Mouse (Mus musculus) embryonic facial prominence, embryonic 14.5 days (tissue): ENCODE data around the gene Grm5. TPM values are rescaled to one million over a fixed set of nuclear protein-coding genes. Genes with fewer than 3 reads are reported as not detected.

Experiments
- ATAC-seq: fragments of 200-750 bp; cut with Nextera tagmentation; 2 replicates; pipeline ENCODE4 v1.8.0; 2017; ENCODE audit warnings: low read depth, moderate number of reproducible peaks, moderate TSS enrichment
- DNase-seq: peaks from one replicate; pipeline ENCODE4 v3.0.0-alpha.2; 2015; ENCODE audit warnings: low spot score
- H3K27ac ChIP-seq: fragments of 300-500 bp; sonication (generic); replicated peaks from 2 replicates; pipeline ENCODE4 v1.5.1; 2014; ENCODE audit warnings: low read depth, mild to moderate bottlenecking, low read length, moderate library complexity
- H3K27me3 ChIP-seq: fragments of 300-500 bp; sonication (generic); replicated peaks from 2 replicates; pipeline ENCODE4 v1.6.1; 2014; ENCODE audit warnings: low read length; ENCODE audit not compliant: control insufficient read depth, insufficient read depth
- H3K36me3 ChIP-seq: fragments of 300-500 bp; sonication (generic); 2 replicates; pipeline ENCODE4 v1.6.1; 2014; ENCODE audit warnings: low read length, mixed read lengths; ENCODE audit not compliant: control insufficient read depth, insufficient read depth
- H3K4me1 ChIP-seq: fragments of 300-500 bp; sonication (generic); 2 replicates; pipeline ENCODE4 v1.6.1; 2014; ENCODE audit warnings: antibody characterized with exemption, low read length; ENCODE audit not compliant: control insufficient read depth, insufficient read depth
- H3K4me2 ChIP-seq: fragments of 300-500 bp; sonication (generic); 2 replicates; pipeline ENCODE4 v1.6.1; 2014; ENCODE audit warnings: low read depth, mild to moderate bottlenecking, low read length, moderate library complexity, mixed read lengths
- H3K4me3 ChIP-seq: fragments of 300-500 bp; sonication (generic); 2 replicates; pipeline ENCODE4 v1.5.1; 2014; ENCODE audit warnings: low read depth, mild to moderate bottlenecking, low read length
- H3K9ac ChIP-seq: fragments of 300-500 bp; sonication (generic); 2 replicates; pipeline ENCODE4 v1.6.1; 2014; ENCODE audit warnings: low read depth, mild to moderate bottlenecking, low read length, moderate library complexity, mixed read lengths
- H3K9me3 ChIP-seq: fragments of 300-500 bp; sonication (generic); 2 replicates; pipeline ENCODE4 v1.6.1; 2016; ENCODE audit warnings: low read length; ENCODE audit not compliant: control insufficient read depth
- WGBS: fragments of 180-500 bp; shearing (Covaris S2); extraction: QIAGEN DNeasy Blood & Tissue Kit; methylation state at CpG from one replicate; pipeline ENCODE4 v1.1.7; 2014; 5-methylcytosine and 5-hydroxymethylcytosine counted together
- polyA plus RNA-seq: library from polyadenylated mRNA; unstranded; fragments of >200 nt; fragmentation: Nextera tagmentation; extraction: Ambion mirVana; gene quantifications from 2 replicates; pipeline ENCODE4 v1.2.1, GENCODE M21; 2014

Gene Grm5
- polyA plus RNA-seq, 1 experiment from 2014 or later, result 0.07 TPM

DNA sequence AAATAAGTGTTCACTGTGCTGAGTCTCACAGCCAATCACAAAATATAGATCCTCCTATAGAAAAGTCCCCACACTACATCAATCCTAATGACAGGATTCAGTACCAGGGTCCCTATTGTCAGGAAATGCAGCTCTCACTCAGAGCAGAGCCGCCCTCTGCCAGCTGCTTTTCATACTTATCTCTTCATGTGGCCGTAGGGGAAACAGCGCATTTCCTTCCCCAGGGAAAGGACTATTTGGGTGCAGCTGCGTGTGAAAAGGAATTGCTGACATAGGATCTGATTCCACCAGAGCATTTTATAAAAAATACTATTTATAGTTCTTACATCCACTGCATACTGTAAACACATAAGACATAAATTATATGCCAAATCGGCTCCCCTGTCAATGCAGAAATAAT is 354.3 kb downstream of the Grm5 start:
- WGBS, result 32% methylated on average over 5 of the region's 5 CpGs
- no peak overlapping the region for H3K27ac ChIP-seq

GRCm38 (mm10) chr7:87950205-87950604 is 366.2 kb downstream of the Grm5 start:
- Histone ChIP-seq H3K36me3 (no peaks in the 10 kb centered on the region), H3K27me3 (no peaks in the 10 kb centered on the region), H3K9ac (no peak overlapping the region), H3K4me2 (no peak overlapping the region), H3K27ac (no peak overlapping the region), H3K4me1 (no peaks in the 10 kb centered on the region), H3K4me3 (no peak overlapping the region), H3K9me3 (no peaks in the 10 kb centered on the region)
- ATAC-seq, result no peak
- no peak for DNase-seq
- 96% methylated on average over 1 of the region's 1 CpGs for WGBS

More for the DNA sequence above, 354.3 kb downstream of the Grm5 start:
- Histone ChIP-seq H3K9me3 (no peaks in the 10 kb centered on the region), H3K27me3 (no peaks in the 10 kb centered on the region), H3K36me3 (no peaks in the 10 kb centered on the region), H3K4me2 (no peak overlapping the region), H3K4me3 (no peak overlapping the region), H3K9ac (no peak overlapping the region), H3K4me1 (no peaks in the 10 kb centered on the region)
- peak; percentile 3 for DNase-seq
- no peak for ATAC-seq

- no peak overlapping the region for H3K4me3 ChIP-seq
- ATAC-seq (no peak), DNase-seq (no peak)
- H3K4me1 ChIP-seq, result no peaks in the 10 kb centered on the region
- no peak overlapping the region for H3K4me2 ChIP-seq
- H3K27me3 ChIP-seq, result no peaks in the 10 kb centered on the region
- H3K9me3 ChIP-seq, result no peaks in the 10 kb centered on the region
- no peak overlapping the region for H3K27ac ChIP-seq
- no peaks in the 10 kb centered on the region for H3K36me3 ChIP-seq
- H3K9ac ChIP-seq, result no peak overlapping the region
- WGBS, result 20% methylated on average over 1 of the region's 1 CpGs
Measured at GRCm38 (mm10) chr7:87973216-87973615, 389.2 kb downstream of the Grm5 start.

- H3K9me3 ChIP-seq, result no peaks in the 10 kb centered on the region
- H3K27me3 ChIP-seq, result no peaks in the 10 kb centered on the region
- ATAC-seq, result no peak
- no peak overlapping the region for H3K4me2 ChIP-seq
- H3K4me1 ChIP-seq, result no peaks in the 10 kb centered on the region
- H3K4me3 ChIP-seq, result no peak overlapping the region
- H3K27ac ChIP-seq, result no peak overlapping the region
- 69% methylated on average over 8 of the region's 8 CpGs for WGBS
- no peak overlapping the region for H3K9ac ChIP-seq
- no peak for DNase-seq
- H3K36me3 ChIP-seq, result no peaks in the 10 kb centered on the region
Measured at GRCm38 (mm10) chr7:87975041-87975440, 391.1 kb downstream of the Grm5 start.

GRCm38 (mm10) chr7:87983494-87983893 is 399.5 kb downstream of the Grm5 start:
- DNase-seq, result no peak
- H3K4me1 ChIP-seq, result no peaks in the 10 kb centered on the region

DNA sequence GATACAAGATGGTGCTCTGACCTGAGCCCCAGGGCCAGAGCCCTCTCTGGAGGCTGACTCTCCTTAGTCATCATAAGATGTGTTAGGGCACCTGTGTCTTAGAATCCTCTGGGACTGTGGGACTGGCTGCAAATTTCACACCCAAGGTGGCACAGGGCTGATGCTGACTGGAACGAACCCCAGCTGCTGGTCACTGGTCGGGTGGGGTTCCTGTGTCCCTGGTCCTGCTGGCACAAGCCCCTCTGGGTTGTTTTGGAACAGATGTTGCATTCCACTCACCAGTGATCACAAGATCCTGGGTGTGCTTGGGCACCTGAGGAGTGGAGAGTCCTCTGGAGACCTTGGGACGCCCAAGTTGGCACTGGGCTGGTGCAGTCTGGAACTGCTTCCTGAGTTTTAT is 430.5 kb downstream of the Grm5 start:
- no peak overlapping the region for H3K27ac ChIP-seq
- H3K9me3 ChIP-seq, result no peaks in the 10 kb centered on the region
- no peaks in the 10 kb centered on the region for H3K36me3 ChIP-seq
- H3K4me1 ChIP-seq, result no peaks in the 10 kb centered on the region
- ATAC-seq, result no peak
- H3K9ac ChIP-seq, result no peak overlapping the region
- H3K4me2 ChIP-seq, result no peak overlapping the region
- no peak overlapping the region for H3K4me3 ChIP-seq
- H3K27me3 ChIP-seq, result no peaks in the 10 kb centered on the region
- WGBS, result 71% methylated on average over 3 of the region's 3 CpGs
- no peak for DNase-seq

More at GRCm38 (mm10) chr7:87983494-87983893, 399.5 kb downstream of the Grm5 start:
- Histone ChIP-seq H3K27me3 (no peaks in the 10 kb centered on the region), H3K4me3 (no peak overlapping the region), H3K9ac (no peak overlapping the region), H3K4me2 (no peak overlapping the region), H3K36me3 (no peaks in the 10 kb centered on the region), H3K27ac (no peak overlapping the region), H3K9me3 (no peaks in the 10 kb centered on the region)
- no peak for ATAC-seq
- 78% methylated on average over 2 of the region's 2 CpGs for WGBS

DNA sequence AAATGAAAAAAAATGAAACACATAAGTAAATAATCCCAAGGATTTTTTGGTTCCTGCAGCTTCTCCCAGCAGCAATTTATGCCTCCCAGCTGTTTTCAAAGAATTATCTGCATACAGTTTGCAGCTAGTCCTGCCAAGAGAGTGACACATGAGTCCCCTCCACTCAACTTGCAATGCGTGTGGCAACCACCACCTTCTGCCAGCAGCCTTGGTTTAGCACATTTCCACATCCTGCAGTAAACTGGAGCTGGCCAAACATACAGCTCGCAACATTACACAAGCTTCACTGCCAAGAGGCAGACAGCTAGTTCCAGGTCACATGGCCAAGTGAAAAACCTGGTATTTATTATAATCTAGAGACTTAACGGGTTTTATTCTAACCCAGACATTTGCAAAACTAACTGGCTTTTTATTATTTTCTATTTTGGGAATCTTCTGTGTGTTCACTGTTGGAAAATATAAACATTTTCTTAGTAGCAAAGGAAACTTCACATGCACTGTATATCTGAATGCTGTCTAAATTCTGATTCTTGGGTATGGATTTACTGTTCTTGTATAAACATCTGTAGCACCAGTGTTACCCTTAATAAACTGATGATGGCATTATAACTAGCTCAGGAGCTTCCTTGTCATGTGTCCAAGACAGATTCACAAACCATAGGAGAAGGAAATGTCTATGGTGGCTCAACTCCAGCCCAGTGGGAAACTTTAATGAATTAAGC is 443.6 kb downstream of the Grm5 start:
- H3K27ac ChIP-seq, result no peak overlapping the region
- no peaks in the 10 kb centered on the region for H3K4me1 ChIP-seq
- H3K9me3 ChIP-seq, result no peaks in the 10 kb centered on the region
- H3K36me3 ChIP-seq, result no peaks in the 10 kb centered on the region
- H3K9ac ChIP-seq, result no peak overlapping the region
- ATAC-seq, result peak; percentile 60; the same call in 1 of the 2 replicates
- peak; percentile 68 for DNase-seq
- no peak overlapping the region for H3K4me3 ChIP-seq
- H3K27me3 ChIP-seq, result no peaks in the 10 kb centered on the region
- 44% methylated on average over 3 of the region's 3 CpGs for WGBS
- H3K4me2 ChIP-seq, result no peak overlapping the region

GRCm38 (mm10) chr7:88047366-88047765 is 463.4 kb downstream of the Grm5 start:
- Histone ChIP-seq H3K4me1 (no peaks in the 10 kb centered on the region), H3K36me3 (no peaks in the 10 kb centered on the region), H3K4me2 (no peak overlapping the region), H3K27me3 (no peaks in the 10 kb centered on the region), H3K9ac (no peak overlapping the region), H3K9me3 (no peaks in the 10 kb centered on the region), H3K4me3 (no peak overlapping the region), H3K27ac (no peak overlapping the region)
- DNase-seq, result no peak
- no peak for ATAC-seq

- WGBS, result 47% methylated on average over 1 of the region's 1 CpGs
Measured at GRCm38 (mm10) chr7:88054224-88054938, 470.4 kb downstream of the Grm5 start.

More at GRCm38 (mm10) chr7:88054224-88054938, 470.4 kb downstream of the Grm5 start:
- Histone ChIP-seq H3K4me2 (no peak overlapping the region), H3K4me1 (no peaks in the 10 kb centered on the region), H3K9me3 (no peaks in the 10 kb centered on the region), H3K36me3 (no peaks in the 10 kb centered on the region), H3K9ac (no peak overlapping the region), H3K27ac (no peak overlapping the region), H3K4me3 (no peak overlapping the region), H3K27me3 (no peaks in the 10 kb centered on the region)
- DNase-seq (no peak), ATAC-seq (no peak)
